Mouse (Mus musculus): ENCODE data around the gene Crispld2. TPM values are rescaled to one million over a fixed set of nuclear protein-coding genes. Genes with fewer than 3 reads are reported as not detected.

Crispld2 gene
- total and polyA plus RNA-seq, 3 experiments: 1.7 to 2.2 TPM; not detected in 1

GRCm38 (mm10) chr8:120007178-120007577 is 14.9 kb downstream of the Crispld2 start:
- TF ChIP-seq POLR2A (IDR thresholded peaks at IDR 0.05; ENCODE audit: control insufficient read depth in 1 of 2, insufficient read depth in 1 of 2, low read depth in 1 of 2, low read length in 2 of 2, poor library complexity in 1 of 2) (no peak), JUND (IDR thresholded peaks at IDR 0.05; ENCODE audit: low read depth, low read length) (no peak), MEF2A (IDR thresholded peaks at IDR 0.05; ENCODE audit: extremely low read depth, insufficient replicate concordance, low read depth, low read length, poor library complexity, severe bottlenecking) (no peak), TCF12 (IDR thresholded peaks at IDR 0.05; ENCODE audit: low read depth, low read length) (no peak), CTCF (IDR thresholded peaks at IDR 0.05 in 2 of 3, conservative IDR thresholded peaks at IDR 0.05 in 1 of 3; ENCODE audit: control insufficient read depth in 1 of 3, insufficient read depth in 1 of 3, low read depth in 2 of 3, low read length in 3 of 3, poor library complexity in 1 of 3, severe bottlenecking in 1 of 3) (no peak), RCOR1 (IDR thresholded peaks at IDR 0.05; ENCODE audit: low read depth, low read length) (no peak), TAL1 (IDR thresholded peaks at IDR 0.05; ENCODE audit: low read length) (no peak), GATA1 (IDR thresholded peaks at IDR 0.05; ENCODE audit: low read depth, low read length) (no peak), POLR2AphosphoS2 (IDR thresholded peaks at IDR 0.05; ENCODE audit: low read length) (no peak), EP300 (IDR thresholded peaks at IDR 0.05; ENCODE audit: low read depth in 1 of 2, low read length in 2 of 2) (no peak), POLR2AphosphoS5 (IDR thresholded peaks at IDR 0.05; ENCODE audit: borderline replicate concordance, low read depth, low read length) (no peak), CHD2 (IDR thresholded peaks at IDR 0.05; ENCODE audit: low read length) (no peak), CHD1 (IDR thresholded peaks at IDR 0.05; ENCODE audit: low read depth, low read length) (no peak), HCFC1 (IDR thresholded peaks at IDR 0.05; ENCODE audit: low read depth, low read length) (no peak), TBP (IDR thresholded peaks at IDR 0.05; ENCODE audit: low read depth, low read length) (no peak), USF2 (IDR thresholded peaks at IDR 0.05; ENCODE audit: borderline replicate concordance in 1 of 2, insufficient read depth in 1 of 2, low read depth in 1 of 2, low read length in 2 of 2) (no peak), USF1 (IDR thresholded peaks at IDR 0.05; ENCODE audit: low read depth, low read length) (no peak), MAFK (IDR thresholded peaks at IDR 0.05; ENCODE audit: borderline replicate concordance, low read depth, low read length) (no peak)
- Histone ChIP-seq H3K27ac (ENCODE audit: control insufficient read depth, low read depth, low read length) (no peak overlapping the region), H3K79me2 (ENCODE audit: control insufficient read depth, insufficient read depth, low read length, poor library complexity) (no peaks in the 10 kb centered on the region), H3K4me3 (ENCODE audit: control insufficient read depth in 1 of 2, insufficient read depth in 1 of 2, low read depth in 2 of 2, low read length in 2 of 2) (no peak overlapping the region), H3K27me3 (ENCODE audit: control insufficient read depth in 1 of 2, insufficient read depth in 2 of 2, low read length in 2 of 2) (peaks cover 0 to 6% of the 10 kb centered on the region in 2 experiments; a peak in 3 of 4 replicates), H3K36me3 (ENCODE audit: control insufficient read depth in 1 of 2, insufficient read depth in 2 of 2, low read length in 2 of 2) (no peaks in the 10 kb centered on the region), H3K9me3 (replicated peaks; ENCODE audit: insufficient read depth, low read length) (no peaks in the 10 kb centered on the region), H3K9ac (ENCODE audit: control insufficient read depth, low read depth, low read length, poor library complexity, severe bottlenecking) (no peak overlapping the region), H3K4me1 (ENCODE audit: control insufficient read depth in 1 of 2, insufficient read depth in 2 of 2, low read length in 2 of 2) (no peaks in the 10 kb centered on the region)
- no peak for DNase-seq (ENCODE audit: low read depth, low spot score)

DNA sequence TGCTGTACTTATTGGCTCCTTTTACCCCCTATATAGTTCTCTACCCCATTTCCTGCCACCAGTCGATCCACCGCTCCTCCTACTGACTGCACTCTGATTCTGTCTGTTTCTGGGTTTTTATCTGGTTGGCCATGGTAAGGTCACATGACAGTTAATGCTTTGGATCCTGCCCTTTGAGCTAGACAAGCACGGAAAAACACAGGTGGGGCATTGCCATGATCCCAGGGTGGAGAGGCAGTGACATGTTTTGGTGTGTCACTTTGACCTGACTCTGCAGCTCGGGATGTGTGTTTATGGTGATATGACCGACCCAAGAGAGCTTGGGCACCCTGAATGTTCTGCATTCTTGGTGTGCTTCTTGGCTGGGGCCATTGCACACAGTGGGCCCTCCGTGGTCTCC is 17.0 kb downstream of the Crispld2 start:
- H3K27ac ChIP-seq (ENCODE audit: control insufficient read depth, low read depth, low read length): no peak overlapping the region
- peaks cover 0 to 3% of the 10 kb centered on the region in 2 experiments; a peak in 3 of 4 replicates for H3K27me3 ChIP-seq (ENCODE audit: control insufficient read depth in 1 of 2, insufficient read depth in 2 of 2, low read length in 2 of 2)
- TF ChIP-seq HCFC1 (IDR thresholded peaks at IDR 0.05; ENCODE audit: low read depth, low read length) (no peak), USF1 (IDR thresholded peaks at IDR 0.05; ENCODE audit: low read depth, low read length) (peak; percentile 61; the same call in 1 of the 2 replicates), ETS1 (IDR thresholded peaks at IDR 0.05; ENCODE audit: low read depth, low read length) (no peak), USF2 (IDR thresholded peaks at IDR 0.05; ENCODE audit: borderline replicate concordance in 1 of 2, insufficient read depth in 1 of 2, low read depth in 1 of 2, low read length in 2 of 2) (no peak), RCOR1 (IDR thresholded peaks at IDR 0.05; ENCODE audit: low read depth, low read length) (no peak), GATA1 (IDR thresholded peaks at IDR 0.05; ENCODE audit: low read depth, low read length) (no peak)
- no peak overlapping the region for H3K9ac ChIP-seq (ENCODE audit: control insufficient read depth, low read depth, low read length, poor library complexity, severe bottlenecking)
- H3K4me1 ChIP-seq (ENCODE audit: control insufficient read depth in 1 of 2, insufficient read depth in 2 of 2, low read length in 2 of 2): peaks cover 3 to 15% of the 10 kb centered on the region in 2 experiments
- H3K4me3 ChIP-seq (ENCODE audit: control insufficient read depth in 1 of 2, insufficient read depth in 1 of 2, low read depth in 2 of 2, low read length in 2 of 2): no peak overlapping the region
- peaks cover 0 to 9% of the 10 kb centered on the region in 2 experiments; a peak in 2 of 4 replicates for H3K36me3 ChIP-seq (ENCODE audit: control insufficient read depth in 1 of 2, insufficient read depth in 2 of 2, low read length in 2 of 2)
- no peaks in the 10 kb centered on the region for H3K9me3 ChIP-seq (replicated peaks; ENCODE audit: insufficient read depth, low read length)
- DNase-seq (ENCODE audit: low read depth, low spot score): no peak
- H3K79me2 ChIP-seq (ENCODE audit: control insufficient read depth, insufficient read depth, low read length, poor library complexity): no peaks in the 10 kb centered on the region

All from MEL (cell line).